Mouse (Mus musculus) brain, embryonic 18.5 days (tissue): Measurements from ENCODE around the gene Snx32.

Experiments
- DNase-seq: peaks from one replicate; pipeline ENCODE4 v3.0.0-alpha.2; 2012; ENCODE audit warnings: low read depth, low spot score

The Snx32 gene

GRCm38 (mm10) chr19:5457746-5458442 lies 52.4 kb downstream of the Snx32 start, which contains the start of gene Ccdc85b:
Ccdc85b (minus strand) TSS chr19:5457894.
- DNase-seq, result no peak

GRCm38 (mm10) chr19:5456922-5457745 lies 53.2 kb downstream of the Snx32 start:
- DNase-seq, result peak; percentile 89

GRCm38 (mm10) chr19:5456241-5456921 lies 54.0 kb downstream of the Snx32 start:
- no peak for DNase-seq

- DNase-seq, result no peak
These were observed 54.8 kb downstream of the Snx32 start for GRCm38 (mm10) chr19:5455568-5455967.

- DNase-seq, result no peak
These were observed 55.3 kb downstream of the Snx32 start for GRCm38 (mm10) chr19:5455037-5455436.

- DNase-seq, result no peak
These were observed 58.6 kb downstream of the Snx32 start for GRCm38 (mm10) chr19:5451766-5452165.

GRCm38 (mm10) chr19:5449673-5450072 lies 60.7 kb downstream of the Snx32 start:
- no peak for DNase-seq

- DNase-seq, result no peak
These were observed 61.8 kb downstream of the Snx32 start for GRCm38 (mm10) chr19:5448354-5449150.

GRCm38 (mm10) chr19:5447515-5448353 lies 62.6 kb downstream of the Snx32 start, which contains the start of gene Fosl1:
Fosl1 (plus strand) TSS chr19:5447547.
- no peak for DNase-seq

- no peak for DNase-seq
These were observed 64.6 kb downstream of the Snx32 start for GRCm38 (mm10) chr19:5445747-5446146.

- no peak for DNase-seq
These were observed 65.4 kb downstream of the Snx32 start for GRCm38 (mm10) chr19:5444954-5445353.

- no peak for DNase-seq
These were observed 65.9 kb downstream of the Snx32 start for GRCm38 (mm10) chr19:5444371-5444908.
